Mouse (Mus musculus) heart, postnatal 0 days (tissue): Measurements from ENCODE around the gene Dna2.

Experiments used
- CTCF ChIP-seq: IDR thresholded peaks from 2 replicates; pipeline ENCODE4 v1.5.1; 2016; ENCODE audit warnings: antibody characterized with exemption, control low read depth, low read depth
- EP300 ChIP-seq: IDR thresholded peaks from 2 replicates; pipeline ENCODE4 v1.6.1; 2016; ENCODE audit warnings: antibody characterized with exemption, low read depth

GRCm38 (mm10) chr10:62990636-62991035 is 43.8 kb downstream of the Dna2 start:
- no peak for TF ChIP-seq CTCF
- TF ChIP-seq EP300, result no peak
